Mouse (Mus musculus): ENCODE results near the gene Irgm2.

The Irgm2 gene

DNA sequence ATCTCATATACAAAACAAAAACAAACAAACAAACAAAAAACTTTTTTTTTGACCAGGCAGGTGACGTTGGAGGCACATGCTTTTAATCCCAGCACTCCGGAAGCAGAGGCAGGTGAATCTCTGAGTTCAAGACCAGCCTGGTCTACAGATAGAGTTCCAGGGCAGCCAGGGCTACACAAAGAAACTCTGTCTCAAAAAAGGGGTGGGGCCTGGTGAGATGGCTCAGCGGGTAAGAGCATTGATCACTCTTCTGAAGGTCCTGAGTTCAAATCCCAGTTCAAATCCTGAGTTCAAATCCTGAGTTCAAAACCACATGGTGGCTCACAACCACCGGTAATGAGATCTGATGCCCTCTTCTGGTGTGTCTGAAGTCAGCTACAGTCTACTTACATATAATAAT is 62.4 kb downstream of the Irgm2 start:
- DNase-seq (ENCODE audit: low read depth) = no peak

DNA sequence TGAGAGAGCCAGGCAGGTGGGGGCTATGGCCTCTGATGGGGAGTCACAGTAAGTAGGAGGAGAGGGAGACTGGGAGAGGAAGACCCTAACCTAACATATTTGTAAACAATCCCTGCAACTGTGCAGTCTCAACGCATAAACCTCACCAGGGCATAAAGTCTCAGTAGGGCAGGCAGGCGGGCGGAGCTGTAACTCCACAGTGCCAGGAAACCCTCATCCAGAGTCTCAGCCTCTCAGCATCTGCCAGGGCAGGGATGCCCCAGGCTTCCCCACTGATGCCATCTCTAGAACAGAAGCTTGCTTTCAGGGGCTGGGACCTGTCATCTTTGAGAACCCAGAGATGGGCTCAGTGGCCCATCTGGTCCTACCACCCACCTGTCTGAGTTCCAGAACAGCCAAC is 62.9 kb downstream of the Irgm2 start:
- no peak for DNase-seq (ENCODE audit: low read depth)

DNA sequence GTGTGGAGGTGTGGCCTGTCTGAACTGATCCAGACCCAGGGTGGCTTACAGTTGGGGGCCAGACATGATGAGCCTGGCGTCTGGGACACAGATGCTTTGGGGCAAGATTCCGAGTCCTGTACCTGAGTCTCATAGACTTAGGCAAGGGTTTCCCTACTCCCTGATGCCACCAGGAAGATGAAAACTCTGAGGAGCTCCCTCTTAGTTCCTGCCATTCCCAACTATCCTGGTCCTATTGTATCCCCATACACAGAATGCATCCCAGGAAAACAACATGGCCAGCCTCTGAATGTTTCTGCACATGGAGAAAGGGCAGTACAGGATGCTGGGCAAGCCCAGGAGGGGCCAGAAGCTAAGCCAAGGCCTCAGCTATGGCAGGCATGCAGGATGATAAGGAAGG is 64.1 kb downstream of the Irgm2 start:
- no peak for DNase-seq (ENCODE audit: low read depth)

- DNase-seq (ENCODE audit: low read depth) = no peak
These were observed 65.1 kb downstream of the Irgm2 start for GRCm38 (mm10) chr11:58264546-58264945.

- no peak for DNase-seq (ENCODE audit: low read depth)
These were observed 68.9 kb downstream of the Irgm2 start for GRCm38 (mm10) chr11:58268285-58268684.
